Mouse (Mus musculus): ENCODE measurements around the gene Gpr83. TPM values are rescaled to one million over a fixed set of nuclear protein-coding genes. Genes with fewer than 3 reads are reported as not detected.

Gene Gpr83
- polyA plus RNA-seq, 1 experiment from 2014 or later: 3.3 TPM

DNA sequence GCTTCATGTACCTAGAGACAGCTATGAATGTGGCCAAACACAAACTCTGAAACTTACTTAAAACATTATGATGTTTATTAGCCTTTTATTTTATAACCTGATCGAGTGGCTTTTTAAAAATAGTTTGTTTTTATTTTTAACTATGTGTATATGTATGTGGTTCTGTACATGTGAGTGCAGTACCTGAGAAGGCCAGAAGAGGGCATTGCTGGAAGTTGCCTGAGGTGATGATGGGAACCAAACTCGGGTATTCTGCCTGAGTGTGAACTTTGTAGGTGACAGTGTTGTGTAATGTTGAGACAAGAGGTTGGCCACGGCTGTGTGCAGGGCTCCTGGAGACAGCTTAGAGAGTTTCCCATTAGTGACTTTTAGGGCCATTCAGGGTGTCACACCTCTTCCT is 34.6 kb downstream of the Gpr83 start:
- 0 out of 2 replicates have a peak, but pooled peaks cover 4% of the 10 kb centered on the region for H3K4me1 ChIP-seq
- no peak overlapping the region for H3K27ac ChIP-seq
- 85% methylated on average over 3 of the region's 3 CpGs for WGBS
- H3K27me3 ChIP-seq (replicated peaks): no peaks in the 10 kb centered on the region
- no peaks in the 10 kb centered on the region for H3K36me3 ChIP-seq (replicated peaks)
- H3K9ac ChIP-seq: no peak overlapping the region
- no peaks in the 10 kb centered on the region for H3K9me3 ChIP-seq
- no peak for ATAC-seq (replicated peaks)
- H3K4me3 ChIP-seq: no peak overlapping the region
- H3K4me2 ChIP-seq: no peak overlapping the region

- H3K36me3 ChIP-seq (replicated peaks): no peaks in the 10 kb centered on the region
- H3K27ac ChIP-seq: no peak overlapping the region
- WGBS: 60% methylated on average over 7 of the region's 7 CpGs
- H3K27me3 ChIP-seq (replicated peaks): no peaks in the 10 kb centered on the region
- no peak overlapping the region for H3K9ac ChIP-seq
- H3K4me1 ChIP-seq: 0 out of 2 replicates have a peak, but pooled peaks cover 4% of the 10 kb centered on the region
- no peaks in the 10 kb centered on the region for H3K9me3 ChIP-seq
- H3K4me2 ChIP-seq: no peak overlapping the region
- peak; percentile 36; the same call in 1 of the 2 replicates for ATAC-seq (replicated peaks)
- H3K4me3 ChIP-seq: no peak overlapping the region
These were observed 35.3 kb downstream of the Gpr83 start for GRCm38 (mm10) chr9:14895237-14895835.

- Histone ChIP-seq H3K4me3 (no peak overlapping the region), H3K9me3 (no peaks in the 10 kb centered on the region), H3K4me1 (0 out of 2 replicates have a peak, but pooled peaks cover 4% of the 10 kb centered on the region), H3K27ac (no peak overlapping the region), H3K4me2 (no peak overlapping the region), H3K36me3 (replicated peaks) (no peaks in the 10 kb centered on the region), H3K9ac (no peak overlapping the region), H3K27me3 (replicated peaks) (no peaks in the 10 kb centered on the region)
- 67% methylated on average over 3 of the region's 3 CpGs for WGBS
- ATAC-seq (replicated peaks): no peak
These were observed 37.1 kb downstream of the Gpr83 start for GRCm38 (mm10) chr9:14897102-14897501.

GRCm38 (mm10) chr9:14901757-14902156 is 41.7 kb downstream of the Gpr83 start:
- peaks cover 13% of the 10 kb centered on the region for H3K4me1 ChIP-seq
- ATAC-seq (replicated peaks): no peak
- no peaks in the 10 kb centered on the region for H3K27me3 ChIP-seq (replicated peaks)
- H3K9me3 ChIP-seq: no peaks in the 10 kb centered on the region
- H3K4me3 ChIP-seq: no peak overlapping the region
- H3K9ac ChIP-seq: no peak overlapping the region
- no peak overlapping the region for H3K4me2 ChIP-seq
- WGBS: 88% methylated on average over 7 of the region's 7 CpGs
- H3K36me3 ChIP-seq (replicated peaks): no peaks in the 10 kb centered on the region
- no peak overlapping the region for H3K27ac ChIP-seq

DNA sequence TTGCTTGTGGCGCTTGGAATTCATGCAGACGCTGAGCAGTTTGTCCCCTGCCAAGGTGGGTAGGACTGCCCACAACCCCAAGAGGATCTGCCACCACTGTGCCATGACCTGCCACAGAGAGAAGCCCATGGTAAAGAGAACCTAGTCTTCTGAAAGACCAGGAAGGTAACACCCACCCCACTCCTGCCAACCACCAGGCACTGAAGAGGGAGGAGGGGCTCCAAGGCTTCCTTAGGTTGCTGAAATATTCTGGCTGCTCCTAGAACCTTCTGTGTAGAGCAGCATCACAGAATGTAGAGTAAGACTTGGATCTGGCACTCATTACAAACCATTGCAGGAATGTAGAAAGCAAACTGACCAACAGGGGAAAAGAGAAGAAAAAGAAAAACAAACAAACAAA is 42.4 kb downstream of the Gpr83 start:
- no peak overlapping the region for H3K9ac ChIP-seq
- no peaks in the 10 kb centered on the region for H3K9me3 ChIP-seq
- no peaks in the 10 kb centered on the region for H3K36me3 ChIP-seq (replicated peaks)
- 96% methylated on average over 2 of the region's 2 CpGs for WGBS
- peaks cover 8% of the 10 kb centered on the region for H3K4me1 ChIP-seq
- no peak overlapping the region for H3K4me2 ChIP-seq
- H3K27me3 ChIP-seq (replicated peaks): no peaks in the 10 kb centered on the region
- no peak overlapping the region for H3K27ac ChIP-seq
- ATAC-seq (replicated peaks): no peak
- H3K4me3 ChIP-seq: no peak overlapping the region

DNA sequence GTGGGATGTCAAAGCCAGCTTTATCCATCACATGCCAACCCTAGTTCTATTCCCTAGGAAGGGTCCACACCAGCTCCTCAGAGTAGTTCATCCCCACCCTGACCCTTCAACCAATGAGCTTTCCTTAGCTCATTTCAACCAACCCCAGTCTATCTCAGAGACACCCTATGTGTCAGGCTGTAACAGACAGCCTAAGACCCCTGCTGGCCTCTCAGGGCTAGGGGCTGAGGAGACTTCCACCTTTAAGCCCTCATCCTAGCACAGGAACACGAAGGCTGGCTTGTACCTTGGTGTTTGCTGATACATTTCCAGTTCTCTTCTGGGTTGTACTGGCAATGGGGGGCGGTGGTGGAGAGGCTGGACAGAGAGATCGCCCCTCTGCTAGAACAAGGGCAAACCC is 43.0 kb downstream of the Gpr83 start:
- Histone ChIP-seq H3K4me2 (no peak overlapping the region), H3K36me3 (replicated peaks) (no peaks in the 10 kb centered on the region), H3K9me3 (no peaks in the 10 kb centered on the region), H3K4me3 (no peak overlapping the region), H3K4me1 (peaks cover 8% of the 10 kb centered on the region), H3K27ac (no peak overlapping the region), H3K27me3 (replicated peaks) (no peaks in the 10 kb centered on the region), H3K9ac (no peak overlapping the region)
- ATAC-seq (replicated peaks): no peak
- WGBS: 91% methylated on average over 3 of the region's 3 CpGs

- Histone ChIP-seq H3K4me3 (no peak within 1 kb of the TSS), H3K36me3 (replicated peaks) (no peaks in the 10 kb centered on the region), H3K4me2 (no peak within 1 kb of the TSS), H3K9me3 (no peaks in the 10 kb centered on the region), H3K27ac (no peak within 1 kb of the TSS), H3K4me1 (peaks cover 8% of the 10 kb centered on the region), H3K27me3 (replicated peaks) (no peaks in the 10 kb centered on the region), H3K9ac (no peak within 1 kb of the TSS)
- ATAC-seq (replicated peaks): no peak
- WGBS: 39% methylated on average over 11 of the region's 11 CpGs
These were observed 43.8 kb downstream of the Gpr83 start, which contains the start of gene Izumo1r for GRCm38 (mm10) chr9:14903581-14904378. Gene Izumo1r (minus strand): TSS chr9:14903949.

DNA sequence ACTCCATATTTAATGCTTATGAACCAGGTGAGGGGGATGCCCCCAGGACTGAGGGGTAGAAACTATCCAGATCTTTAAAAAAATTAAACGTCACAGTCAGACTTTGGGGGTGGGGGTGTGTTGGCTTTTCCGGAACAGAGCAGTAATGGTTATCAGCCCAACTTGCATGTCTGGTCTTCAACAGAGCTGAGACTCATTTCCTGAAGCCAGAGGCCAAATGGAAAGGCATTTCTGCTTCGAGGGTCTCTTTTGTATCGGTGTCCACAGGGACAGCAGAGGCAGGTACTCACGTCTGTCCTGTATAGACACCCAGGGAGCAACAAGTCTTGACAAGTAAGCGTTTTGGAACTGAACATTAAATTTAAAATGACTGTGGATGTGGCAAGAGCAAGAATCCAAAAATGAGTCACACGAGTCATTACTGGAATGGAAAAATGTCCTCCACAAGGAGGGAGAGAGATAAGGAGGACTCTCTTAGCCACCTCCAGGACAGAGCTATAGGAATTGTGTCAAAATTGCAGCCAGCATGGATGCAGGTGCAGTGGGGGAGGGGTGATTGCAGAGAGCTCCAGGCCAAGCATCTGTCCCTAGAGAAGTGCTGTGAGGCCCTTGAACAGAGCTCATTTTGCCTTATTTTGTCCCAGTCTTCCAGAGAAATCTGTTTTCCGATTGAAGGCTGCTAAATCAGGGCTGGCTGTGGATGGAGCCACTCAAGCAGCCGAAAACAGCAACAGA is 44.9 kb downstream of the Gpr83 start:
- no peaks in the 10 kb centered on the region for H3K36me3 ChIP-seq (replicated peaks)
- H3K4me1 ChIP-seq: peaks cover 9% of the 10 kb centered on the region
- H3K9me3 ChIP-seq: no peaks in the 10 kb centered on the region
- no peak overlapping the region for H3K4me3 ChIP-seq
- no peak overlapping the region for H3K4me2 ChIP-seq
- no peak overlapping the region for H3K27ac ChIP-seq
- 52% methylated on average over 9 of the region's 9 CpGs for WGBS
- H3K9ac ChIP-seq: no peak overlapping the region
- ATAC-seq (replicated peaks): no peak
- no peaks in the 10 kb centered on the region for H3K27me3 ChIP-seq (replicated peaks)

GRCm38 (mm10) chr9:14905956-14906355 is 45.9 kb downstream of the Gpr83 start:
- WGBS: 85% methylated on average over 3 of the region's 3 CpGs
- H3K4me1 ChIP-seq: peaks cover 14% of the 10 kb centered on the region

DNA sequence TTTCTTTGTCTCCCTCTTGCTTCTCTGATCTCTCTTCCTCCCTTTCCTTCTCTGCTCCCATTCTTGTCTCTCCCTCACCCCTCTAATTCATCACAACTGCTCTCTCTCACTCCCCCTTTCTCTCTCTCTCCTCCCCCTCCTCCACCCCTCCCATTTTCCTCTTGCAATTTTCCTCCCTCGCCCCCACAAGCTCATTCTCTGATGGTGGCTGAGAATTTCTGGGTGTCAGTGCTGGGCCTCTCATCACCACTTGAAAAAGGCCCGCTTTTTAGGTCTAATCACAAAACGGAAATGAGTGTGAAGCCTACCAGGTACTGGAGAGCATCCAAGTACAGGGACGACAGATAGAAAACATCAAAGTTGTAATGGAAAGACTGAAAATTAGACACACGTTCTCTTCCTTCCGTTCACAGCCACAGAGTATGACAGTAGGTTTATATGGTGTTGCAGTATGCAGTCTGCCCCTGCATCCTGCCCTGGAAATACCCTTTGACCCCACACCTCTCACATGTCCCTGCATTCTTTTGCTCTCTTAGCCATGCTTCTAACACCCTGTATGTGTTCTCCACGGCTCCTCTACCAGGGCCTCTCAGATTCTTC is 47.9 kb downstream of the Gpr83 start:
- Histone ChIP-seq H3K4me1 (peaks cover 14% of the 10 kb centered on the region), H3K4me2 (no peak overlapping the region), H3K9me3 (no peaks in the 10 kb centered on the region), H3K36me3 (replicated peaks) (no peaks in the 10 kb centered on the region), H3K27ac (no peak overlapping the region), H3K27me3 (replicated peaks) (no peaks in the 10 kb centered on the region), H3K4me3 (no peak overlapping the region), H3K9ac (no peak overlapping the region)
- 74% methylated on average over 7 of the region's 7 CpGs for whole genome bisulfite sequencing
- ATAC-seq (replicated peaks): no peak

More at GRCm38 (mm10) chr9:14905956-14906355, 45.9 kb downstream of the Gpr83 start:
- Histone ChIP-seq H3K27me3 (replicated peaks) (no peaks in the 10 kb centered on the region), H3K9ac (no peak overlapping the region), H3K36me3 (replicated peaks) (no peaks in the 10 kb centered on the region), H3K4me2 (no peak overlapping the region), H3K9me3 (no peaks in the 10 kb centered on the region), H3K27ac (no peak overlapping the region), H3K4me3 (no peak overlapping the region)
- no peak for ATAC-seq (replicated peaks)

DNA sequence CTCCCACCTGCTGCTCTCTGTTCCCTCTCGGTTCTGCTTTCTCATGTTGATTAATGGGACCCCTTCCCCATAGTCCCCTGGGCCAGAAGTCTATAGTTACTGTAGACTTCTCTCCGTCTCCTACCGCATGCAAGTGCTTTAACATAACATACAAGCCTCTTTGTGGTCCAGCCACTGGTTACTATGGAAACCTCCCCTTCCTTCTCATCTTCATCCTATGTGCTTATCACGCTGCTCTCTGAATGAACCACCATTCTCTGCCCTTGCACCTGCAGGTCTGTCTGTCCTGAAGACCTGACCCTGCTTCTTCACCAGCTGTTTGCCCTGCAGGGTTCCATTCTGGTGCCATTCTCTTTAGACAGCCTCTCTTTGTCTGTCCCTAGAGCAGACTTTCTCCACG is 50.0 kb downstream of the Gpr83 start:
- H3K4me2 ChIP-seq: no peak overlapping the region
- ATAC-seq (replicated peaks): peak; percentile 86
- no peaks in the 10 kb centered on the region for H3K27me3 ChIP-seq (replicated peaks)
- no peak overlapping the region for H3K9ac ChIP-seq
- no peak overlapping the region for H3K4me3 ChIP-seq
- WGBS: 14% methylated on average over 5 of the region's 5 CpGs
- H3K36me3 ChIP-seq (replicated peaks): no peaks in the 10 kb centered on the region
- H3K27ac ChIP-seq: no peak overlapping the region
- no peaks in the 10 kb centered on the region for H3K9me3 ChIP-seq
- peaks cover 13% of the 10 kb centered on the region for H3K4me1 ChIP-seq

DNA sequence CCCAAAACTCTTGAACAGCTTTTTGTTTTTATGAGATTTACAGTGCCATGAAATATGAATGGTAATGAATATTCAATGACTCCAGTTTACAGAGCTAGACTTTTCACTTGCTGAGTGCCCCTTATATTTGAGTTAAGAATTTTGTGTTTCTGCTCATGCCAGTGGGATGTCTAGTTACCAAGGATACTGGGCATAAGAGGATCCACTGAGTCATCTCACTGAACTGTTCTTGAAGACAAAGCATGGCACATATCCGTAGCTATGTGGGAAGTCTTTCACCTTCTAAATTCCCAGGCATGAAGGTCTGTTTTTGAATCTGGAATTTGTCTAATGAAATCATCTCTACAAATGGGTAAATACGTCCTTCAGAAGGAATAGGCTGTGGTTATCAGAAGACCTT is 52.0 kb downstream of the Gpr83 start:
- WGBS: 79% methylated on average over 2 of the region's 2 CpGs
- H3K27me3 ChIP-seq (replicated peaks): no peaks in the 10 kb centered on the region
- no peak overlapping the region for H3K4me3 ChIP-seq
- H3K27ac ChIP-seq: no peak overlapping the region
- H3K9me3 ChIP-seq: no peaks in the 10 kb centered on the region
- ATAC-seq (replicated peaks): no peak
- no peaks in the 10 kb centered on the region for H3K36me3 ChIP-seq (replicated peaks)
- peaks cover 6% of the 10 kb centered on the region; the same call in 1 of the 2 replicates for H3K4me1 ChIP-seq
- no peak overlapping the region for H3K9ac ChIP-seq
- H3K4me2 ChIP-seq: no peak overlapping the region

Data from midbrain, embryonic 15.5 days (tissue).